Mouse (Mus musculus) thymus, adult 2 months (tissue): ENCODE data around the gene Nutf2.

ENCODE experiments used
- CTCF ChIP-seq: fragments of 200-500 bp; IDR thresholded peaks from 2 replicates; pipeline ENCODE4 v1.5.1; 2012; ENCODE audit warnings: mild to moderate bottlenecking, control low read depth, low read length, moderate library complexity, borderline replicate concordance; ENCODE audit not compliant: control insufficient read depth, poor library complexity, insufficient read depth; ENCODE audit errors: extremely low read depth
- POLR2A ChIP-seq: fragments of 200-500 bp; IDR thresholded peaks from 2 replicates; pipeline ENCODE4 v1.6.1; 2012; ENCODE audit warnings: mild to moderate bottlenecking, low read length, control low read depth, moderate library complexity; ENCODE audit not compliant: control insufficient read depth, poor library complexity, insufficient read depth; ENCODE audit errors: extremely low read depth

DNA sequence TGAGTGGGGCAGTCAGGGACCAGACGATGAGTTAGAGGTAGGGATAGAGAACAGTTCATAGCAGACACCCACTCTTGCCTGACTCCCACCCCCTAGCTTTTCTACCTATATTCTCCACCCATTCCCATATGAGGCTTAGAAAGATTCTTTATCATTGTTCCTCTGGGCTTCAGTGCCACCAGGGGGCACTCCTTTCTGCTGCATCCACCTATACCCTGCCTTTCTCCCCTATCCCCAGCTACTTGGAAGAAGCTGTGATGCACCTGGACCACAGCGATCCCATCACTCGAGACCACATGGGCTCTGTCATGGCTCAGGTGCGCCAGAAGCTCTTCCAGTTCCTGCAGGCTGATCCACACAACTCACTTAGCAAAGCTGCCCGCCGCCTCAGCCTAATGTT lies 32.1 kb downstream of the Nutf2 start:
- TF ChIP-seq CTCF (no peak), POLR2A (no peak)
